Mouse (Mus musculus) cortical plate, adult 2 months (tissue): ENCODE measurements at regions not wholly inside any gene's neighbourhood (a gene's known extent, or its start where the extent isn't known, plus 50 kb on each side); places are given as distances from the start of the nearest gene placed in this dataset.

Experiments
- H3K27ac ChIP-seq: fragments of 200-500 bp; 2 replicates; pipeline ENCODE4 v1.5.1; 2012; ENCODE audit warnings: low read length, control low read depth, inconsistent platforms; ENCODE audit not compliant: insufficient read depth
- H3K4me1 ChIP-seq: fragments of 200-500 bp; 2 replicates; pipeline ENCODE4 v1.6.1; 2011; ENCODE audit warnings: low read length; ENCODE audit not compliant: control insufficient read depth, insufficient read depth
- H3K4me3 ChIP-seq: fragments of 200-500 bp; 2 replicates; pipeline ENCODE4 v1.5.1; 2011; ENCODE audit warnings: mild to moderate bottlenecking, low read length, control low read depth; ENCODE audit not compliant: insufficient read depth
- CTCF ChIP-seq: fragments of 200-500 bp; IDR thresholded peaks from 2 replicates; pipeline ENCODE4 v1.5.1; 2011; ENCODE audit warnings: mild to moderate bottlenecking, control low read depth, low read length; ENCODE audit not compliant: insufficient read depth; ENCODE audit errors: extremely low read depth
- POLR2A ChIP-seq: fragments of 200-500 bp; IDR thresholded peaks from 2 replicates; pipeline ENCODE4 v1.6.1; 2011; ENCODE audit warnings: mild to moderate bottlenecking, low read length, control low read depth; ENCODE audit not compliant: insufficient read depth; ENCODE audit errors: extremely low read depth

- Histone ChIP-seq H3K27ac (peak overlapping the region; percentile 100), H3K4me3 (peak overlapping the region; percentile 24), H3K4me1 (peaks cover 5% of the 10 kb centered on the region)
- no peak for TF ChIP-seq CTCF
- no peak for TF ChIP-seq POLR2A
Observed at GRCm38 (mm10) chr3:17788778-17789299, 159.4 kb upstream of the Cypt12 start.

GRCm38 (mm10) chr3:17789454-17790196, 158.6 kb upstream of the Cypt12 start:
- peak; percentile 52 for TF ChIP-seq POLR2A
- no peak for TF ChIP-seq CTCF
- Histone ChIP-seq H3K4me1 (peaks cover 5% of the 10 kb centered on the region), H3K4me3 (peak overlapping the region; percentile 97), H3K27ac (peak overlapping the region; percentile 100)

- Histone ChIP-seq H3K4me3 (peak overlapping the region; percentile 97), H3K27ac (peak overlapping the region; percentile 89), H3K4me1 (peaks cover 5% of the 10 kb centered on the region)
- TF ChIP-seq CTCF (no peak), POLR2A (0 out of 2 replicates have a peak, but pooled peaks have one; percentile 16)
Observed at GRCm38 (mm10) chr3:17790331-17790730, 157.9 kb upstream of the Cypt12 start.

GRCm38 (mm10) chr3:17790816-17791215, 157.4 kb upstream of the Cypt12 start:
- TF ChIP-seq CTCF (no peak), POLR2A (no peak)
- H3K27ac ChIP-seq: peak overlapping the region; percentile 89
- peaks cover 5% of the 10 kb centered on the region for H3K4me1 ChIP-seq

GRCm38 (mm10) chr3:17791381-17792320, 156.6 kb upstream of the Cypt12 start:
- TF ChIP-seq POLR2A: no peak
- no peak for TF ChIP-seq CTCF
- peaks cover 6% of the 10 kb centered on the region for H3K4me1 ChIP-seq
- H3K27ac ChIP-seq: no peak overlapping the region
- H3K4me3 ChIP-seq: peak overlapping the region; percentile 97

More at GRCm38 (mm10) chr3:17790816-17791215, 157.4 kb upstream of the Cypt12 start:
- H3K4me3 ChIP-seq: peak overlapping the region; percentile 97

GRCm38 (mm10) chr3:17792537-17793039, 155.6 kb upstream of the Cypt12 start:
- Histone ChIP-seq H3K27ac (no peak overlapping the region), H3K4me1 (peaks cover 6% of the 10 kb centered on the region), H3K4me3 (peak overlapping the region; percentile 97; the same call in 1 of the 2 replicates)
- TF ChIP-seq POLR2A: no peak
- TF ChIP-seq CTCF: no peak

GRCm38 (mm10) chr3:17793646-17794250, 154.5 kb upstream of the Cypt12 start:
- Histone ChIP-seq H3K4me3 (peak overlapping the region; percentile 97), H3K27ac (peak overlapping the region; percentile 96)

GRCm38 (mm10) chr3:17794251-17795061, 153.8 kb upstream of the Cypt12 start:
- TF ChIP-seq POLR2A: peak; percentile 94
- no peak for TF ChIP-seq CTCF
- peak overlapping the region; percentile 96 for H3K27ac ChIP-seq
- H3K4me1 ChIP-seq: peaks cover 1% of the 10 kb centered on the region; the same call in 1 of the 2 replicates
- H3K4me3 ChIP-seq: peak overlapping the region; percentile 97

More at GRCm38 (mm10) chr3:17793646-17794250, 154.5 kb upstream of the Cypt12 start:
- TF ChIP-seq POLR2A (peak; percentile 84), CTCF (no peak)
- H3K4me1 ChIP-seq: peaks cover 3% of the 10 kb centered on the region
